Mouse (Mus musculus) testis, adult 2 months (tissue): ENCODE measurements around the gene Ppp1r3c. TPM values are rescaled to one million over a fixed set of nuclear protein-coding genes. Genes with fewer than 3 reads are reported as not detected.

Experiments used
- polyA plus RNA-seq: library from polyadenylated mRNA; depleted of rRNA; stranded (reverse); fragments of >200 nt; gene quantifications from 2 replicates; pipeline ENCODE4 v1.2.3, GENCODE M21; 2012; rRNA removed

Gene Ppp1r3c
- polyA plus RNA-seq, 1 experiment, result 1.8 TPM

Other genes with a start within 250 kb of the Ppp1r3c start
- 10.3 and 15.9 TPM in 2 replicates for gene Hectd2, start 182.0 kb downstream of the Ppp1r3c start, polyA plus RNA-seq
- 7.5 and 10.7 TPM in 2 replicates for gene Tnks2, start 97.6 kb upstream of the Ppp1r3c start, polyA plus RNA-seq
- 0.16 and 0.55 TPM in 2 replicates for gene Fgfbp3, start 183.0 kb upstream of the Ppp1r3c start, polyA plus RNA-seq
- 15.4 and 16.7 TPM in 2 replicates for gene Btaf1, start 189.4 kb upstream of the Ppp1r3c start, polyA plus RNA-seq